Mouse (Mus musculus): ENCODE data around the gene Gm11567. TPM values are rescaled to one million over a fixed set of nuclear protein-coding genes. Genes with fewer than 3 reads are reported as not detected.

Gene Gm11567
- polyA plus RNA-seq, 1 experiment, result not detected

DNA sequence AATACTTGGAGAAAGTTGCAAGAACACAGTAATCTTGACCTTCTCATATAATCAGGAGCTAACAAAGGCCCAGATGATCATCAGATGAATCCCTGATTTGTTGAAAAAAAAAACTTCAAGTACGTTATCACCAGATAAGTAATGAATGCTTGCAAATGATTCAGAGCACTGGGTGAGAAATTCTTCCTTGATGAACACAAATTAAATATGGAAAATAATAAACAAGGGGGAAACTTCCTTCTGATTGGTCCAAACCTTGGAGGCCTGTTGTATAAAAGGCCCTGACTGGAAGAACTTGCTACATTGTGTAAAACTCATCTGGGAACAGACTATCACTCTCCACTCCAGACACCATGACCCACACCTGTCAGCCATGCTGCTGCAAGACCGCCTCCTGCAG is 28.6 kb downstream of the Gm11567 start, which contains the start of gene Krtap31-1:
Gene Krtap31-1, plus strand, starts transcription at position 301 of the 400 bp plus-strand sequence.
- H3K4me1 ChIP-seq (ENCODE audit: control insufficient read depth, insufficient read depth, low read length), result no peaks in the 10 kb centered on the region
- TF ChIP-seq CTCF (IDR thresholded peaks at IDR 0.05; ENCODE audit: control insufficient read depth, insufficient read depth, low read length) (no peak), POLR2A (IDR thresholded peaks at IDR 0.05; ENCODE audit: borderline replicate concordance, control insufficient read depth, low read depth, low read length) (no peak)
- no peak within 1 kb of the TSS for H3K4me3 ChIP-seq (replicated peaks; ENCODE audit: control insufficient read depth, low read depth, low read length)
- no peak within 1 kb of the TSS for H3K27ac ChIP-seq (ENCODE audit: control insufficient read depth, insufficient read depth, low read depth, low read length, poor library complexity)
- WGBS, result 76% methylated on average over 2 of the region's 2 CpGs

DNA sequence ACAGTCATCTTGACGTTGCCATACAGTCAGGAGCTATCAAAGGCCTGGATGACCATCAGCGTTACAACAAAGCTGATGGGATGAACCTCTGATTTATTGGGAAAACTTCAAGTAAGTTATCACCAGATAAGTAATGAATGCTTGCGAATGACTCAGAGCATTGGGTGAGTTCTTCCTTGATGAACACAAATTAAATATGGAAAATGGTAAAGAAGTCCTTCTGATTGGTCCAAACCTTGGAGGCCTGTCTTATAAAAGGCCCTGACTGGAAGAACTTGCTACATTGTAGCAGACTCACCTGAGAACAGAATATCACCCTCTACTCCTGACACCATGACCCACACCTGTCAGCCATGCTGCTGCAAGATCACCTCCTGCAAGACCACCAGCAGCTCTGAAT is 35.5 kb downstream of the Gm11567 start, which contains the start of gene Gm11565:
Gene Gm11565, plus strand, starts transcription at position 301 of the 400 bp plus-strand sequence.
- TF ChIP-seq POLR2A (IDR thresholded peaks at IDR 0.05; ENCODE audit: borderline replicate concordance, control insufficient read depth, low read depth, low read length) (no peak), CTCF (IDR thresholded peaks at IDR 0.05; ENCODE audit: control insufficient read depth, insufficient read depth, low read length) (no peak)
- H3K4me1 ChIP-seq (ENCODE audit: control insufficient read depth, insufficient read depth, low read length), result no peaks in the 10 kb centered on the region
- no peak within 1 kb of the TSS for H3K27ac ChIP-seq (ENCODE audit: control insufficient read depth, insufficient read depth, low read depth, low read length, poor library complexity)
- no peak within 1 kb of the TSS for H3K4me3 ChIP-seq (replicated peaks; ENCODE audit: control insufficient read depth, low read depth, low read length)
- 77% methylated on average over 3 of the region's 3 CpGs for WGBS

Other genes starting within 250 kb of the Gm11567 start
- gene Krtap4-2, start 244.1 kb upstream of the Gm11567 start, polyA plus RNA-seq (2011; ENCODE audit: insufficient read depth, insufficient read length, low replicate concordance, missing spikeins), result not detected in 2 replicates
- gene Krtap4-7, start 235.1 kb upstream of the Gm11567 start, polyA plus RNA-seq (2011; ENCODE audit: insufficient read depth, insufficient read length, low replicate concordance, missing spikeins), result not detected in 2 replicates
- not detected in 2 replicates for gene Gm11555, start 229.0 kb upstream of the Gm11567 start, polyA plus RNA-seq (2011; ENCODE audit: insufficient read depth, insufficient read length, low replicate concordance, missing spikeins)
- gene Gm11563, start 220.2 kb upstream of the Gm11567 start, polyA plus RNA-seq (2011; ENCODE audit: insufficient read depth, insufficient read length, low replicate concordance, missing spikeins), result not detected in 2 replicates
- not detected in 2 replicates for gene Krtap4-6, start 213.2 kb upstream of the Gm11567 start, polyA plus RNA-seq (2011; ENCODE audit: insufficient read depth, insufficient read length, low replicate concordance, missing spikeins)
- not detected in 2 replicates for gene Gm14190, start 188.4 kb upstream of the Gm11567 start, polyA plus RNA-seq (2011; ENCODE audit: insufficient read depth, insufficient read length, low replicate concordance, missing spikeins)
- gene Gm14180, start 144.9 kb upstream of the Gm11567 start, polyA plus RNA-seq (2011; ENCODE audit: insufficient read depth, insufficient read length, low replicate concordance, missing spikeins), result not detected in 2 replicates
- not detected in 2 replicates for gene Gm11595, start 106.3 kb upstream of the Gm11567 start, polyA plus RNA-seq (2011; ENCODE audit: insufficient read depth, insufficient read length, low replicate concordance, missing spikeins)
- not detected in 2 replicates for gene Krtap4-8, start 98.5 kb upstream of the Gm11567 start, polyA plus RNA-seq (2011; ENCODE audit: insufficient read depth, insufficient read length, low replicate concordance, missing spikeins)
- not detected in 2 replicates for gene Krtap4-9, start 94.0 kb upstream of the Gm11567 start, polyA plus RNA-seq (2011; ENCODE audit: insufficient read depth, insufficient read length, low replicate concordance, missing spikeins)
- not detected in 2 replicates for gene Gm11596, start 85.7 kb upstream of the Gm11567 start, polyA plus RNA-seq (2011; ENCODE audit: insufficient read depth, insufficient read length, low replicate concordance, missing spikeins)
- not detected in 2 replicates for gene Gm11569, start 80.3 kb upstream of the Gm11567 start, polyA plus RNA-seq (2011; ENCODE audit: insufficient read depth, insufficient read length, low replicate concordance, missing spikeins)
- not detected in 2 replicates for gene Gm11554, start 74.7 kb upstream of the Gm11567 start, polyA plus RNA-seq (2011; ENCODE audit: insufficient read depth, insufficient read length, low replicate concordance, missing spikeins)
- not detected in 2 replicates for gene Krtap4-13, start 69.3 kb upstream of the Gm11567 start, polyA plus RNA-seq (2011; ENCODE audit: insufficient read depth, insufficient read length, low replicate concordance, missing spikeins)
- not detected in 2 replicates for gene Gm11564, start 63.5 kb upstream of the Gm11567 start, polyA plus RNA-seq (2011; ENCODE audit: insufficient read depth, insufficient read length, low replicate concordance, missing spikeins)
- gene 2300003K06Rik, start 41.1 kb upstream of the Gm11567 start, polyA plus RNA-seq (2011; ENCODE audit: insufficient read depth, insufficient read length, low replicate concordance, missing spikeins), result not detected in 2 replicates
- gene Krtap4-16, start 27.6 kb upstream of the Gm11567 start, polyA plus RNA-seq (2011; ENCODE audit: insufficient read depth, insufficient read length, low replicate concordance, missing spikeins), result not detected in 2 replicates
- gene Gm11568, start 21.3 kb upstream of the Gm11567 start, polyA plus RNA-seq (2011; ENCODE audit: insufficient read depth, insufficient read length, low replicate concordance, missing spikeins), result not detected in 2 replicates
- gene Gm11559, start 14.7 kb upstream of the Gm11567 start, polyA plus RNA-seq (2011; ENCODE audit: insufficient read depth, insufficient read length, low replicate concordance, missing spikeins), result not detected in 2 replicates
- gene Krtap9-1, start 5.8 kb upstream of the Gm11567 start, polyA plus RNA-seq (2011; ENCODE audit: insufficient read depth, insufficient read length, low replicate concordance, missing spikeins), result not detected in 2 replicates
- not detected in 2 replicates for gene Krtap31-1, start 28.7 kb downstream of the Gm11567 start, polyA plus RNA-seq (2011; ENCODE audit: insufficient read depth, insufficient read length, low replicate concordance, missing spikeins)
- gene Gm11565, start 35.6 kb downstream of the Gm11567 start, polyA plus RNA-seq (2011; ENCODE audit: insufficient read depth, insufficient read length, low replicate concordance, missing spikeins), result not detected in 2 replicates
- gene Krtap31-2, start 57.1 kb downstream of the Gm11567 start, polyA plus RNA-seq (2011; ENCODE audit: insufficient read depth, insufficient read length, low replicate concordance, missing spikeins), result not detected in 2 replicates
- not detected in 2 replicates for gene Krtap9-5, start 69.3 kb downstream of the Gm11567 start, polyA plus RNA-seq (2011; ENCODE audit: insufficient read depth, insufficient read length, low replicate concordance, missing spikeins)
- not detected in 2 replicates for gene Krtap29-1, start 99.9 kb downstream of the Gm11567 start, polyA plus RNA-seq (2011; ENCODE audit: insufficient read depth, insufficient read length, low replicate concordance, missing spikeins)
- not detected in 2 replicates for gene Krtap16-1, start 107.4 kb downstream of the Gm11567 start, polyA plus RNA-seq (2011; ENCODE audit: insufficient read depth, insufficient read length, low replicate concordance, missing spikeins)
- not detected in 2 replicates for gene Krtap17-1, start 114.8 kb downstream of the Gm11567 start, polyA plus RNA-seq (2011; ENCODE audit: insufficient read depth, insufficient read length, low replicate concordance, missing spikeins)
- gene Krt33a, start 137.0 kb downstream of the Gm11567 start, polyA plus RNA-seq (2011; ENCODE audit: insufficient read depth, insufficient read length, low replicate concordance, missing spikeins), result not detected in 2 replicates
- gene Krt33b, start 150.7 kb downstream of the Gm11567 start, polyA plus RNA-seq (2011; ENCODE audit: insufficient read depth, insufficient read length, low replicate concordance, missing spikeins), result not detected in 2 replicates
- not detected in 2 replicates for gene Krt34, start 162.4 kb downstream of the Gm11567 start, polyA plus RNA-seq (2011; ENCODE audit: insufficient read depth, insufficient read length, low replicate concordance, missing spikeins)
- not detected in 2 replicates for gene Krt31, start 171.4 kb downstream of the Gm11567 start, polyA plus RNA-seq (2011; ENCODE audit: insufficient read depth, insufficient read length, low replicate concordance, missing spikeins)
- gene Krt32, start 209.0 kb downstream of the Gm11567 start, polyA plus RNA-seq (2011; ENCODE audit: insufficient read depth, insufficient read length, low replicate concordance, missing spikeins), result not detected in 2 replicates
- gene Krt35, start 217.1 kb downstream of the Gm11567 start, polyA plus RNA-seq (2011; ENCODE audit: insufficient read depth, insufficient read length, low replicate concordance, missing spikeins), result not detected in 2 replicates
- not detected in 2 replicates for gene Krt36, start 226.4 kb downstream of the Gm11567 start, polyA plus RNA-seq (2011; ENCODE audit: insufficient read depth, insufficient read length, low replicate concordance, missing spikeins)
- gene Krt13, start 242.4 kb downstream of the Gm11567 start, polyA plus RNA-seq (2011; ENCODE audit: insufficient read depth, insufficient read length, low replicate concordance, missing spikeins), result 4.1 TPM in 1 of 2 replicates, not detected in the other